Mouse (Mus musculus) embryo, embryonic 11 days (tissue): Measurements from ENCODE around the gene Znrf3.
A peak's percentile ranks its signal among the peaks of the same experiment; 100 is the strongest.

Experiments
- DNase-seq: peaks from one replicate; pipeline ENCODE4 v3.0.0-alpha.2; 2015

The Znrf3 gene

DNA sequence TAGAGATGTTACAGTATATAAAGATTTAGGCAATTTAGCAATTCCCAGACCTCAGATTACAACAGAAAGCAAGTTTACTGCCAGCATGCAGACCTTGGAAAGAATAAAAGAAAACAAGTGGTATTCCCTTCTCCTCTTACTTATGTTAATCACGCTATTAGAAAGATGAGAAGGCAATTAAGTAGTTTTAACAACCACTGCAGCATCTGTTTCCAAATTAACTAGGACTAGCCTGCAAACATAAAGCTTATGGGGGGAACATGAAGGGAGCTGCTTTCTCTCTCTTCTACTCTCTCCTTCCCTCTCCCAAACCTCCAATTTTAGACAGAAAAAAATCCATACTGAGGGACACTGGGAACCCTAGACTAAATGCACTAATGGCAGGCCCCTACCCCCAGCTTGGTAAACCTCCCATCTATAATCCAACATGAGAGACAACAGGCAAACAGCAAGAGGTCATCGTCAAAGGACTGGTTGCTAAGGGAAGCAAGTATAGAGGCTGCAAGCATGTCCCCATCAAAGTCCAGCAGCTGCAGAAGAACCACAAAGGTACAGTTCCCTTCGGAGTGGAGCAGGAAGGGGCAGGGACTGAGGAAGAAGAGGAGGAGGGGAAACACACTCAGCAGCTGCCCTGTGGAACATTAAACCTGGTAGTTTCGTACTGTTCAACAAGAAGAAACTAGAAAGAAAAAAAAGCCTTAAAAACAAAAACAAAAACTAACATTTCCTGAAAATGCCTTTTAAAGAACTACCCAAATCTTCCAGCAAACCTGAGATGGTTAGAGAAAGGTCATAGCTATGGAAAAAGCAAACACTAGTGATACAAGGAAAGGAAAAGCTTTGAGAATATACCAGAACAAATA, 53.4 kb downstream of the Znrf3 start:
- DNase-seq: peak; percentile 61

DNA sequence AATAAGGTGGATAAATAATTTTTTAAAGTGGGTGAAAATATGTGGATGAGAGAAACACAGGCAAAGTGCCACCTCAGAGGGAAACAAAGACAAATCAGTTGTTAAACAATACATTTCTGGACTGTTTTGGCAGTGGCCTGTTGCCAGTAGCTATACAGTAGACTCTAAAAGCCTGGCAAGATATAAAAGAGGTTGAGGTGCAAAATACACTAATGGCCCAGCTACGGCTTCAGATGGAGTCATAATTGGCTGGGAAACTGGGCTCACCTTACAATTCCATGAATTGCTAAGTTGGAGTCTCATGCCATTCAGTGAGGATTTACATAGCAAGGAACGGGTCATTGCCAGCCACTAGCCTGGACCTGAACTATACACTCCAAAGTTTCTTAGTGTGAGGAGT, 62.0 kb downstream of the Znrf3 start:
- DNase-seq: no peak

DNA sequence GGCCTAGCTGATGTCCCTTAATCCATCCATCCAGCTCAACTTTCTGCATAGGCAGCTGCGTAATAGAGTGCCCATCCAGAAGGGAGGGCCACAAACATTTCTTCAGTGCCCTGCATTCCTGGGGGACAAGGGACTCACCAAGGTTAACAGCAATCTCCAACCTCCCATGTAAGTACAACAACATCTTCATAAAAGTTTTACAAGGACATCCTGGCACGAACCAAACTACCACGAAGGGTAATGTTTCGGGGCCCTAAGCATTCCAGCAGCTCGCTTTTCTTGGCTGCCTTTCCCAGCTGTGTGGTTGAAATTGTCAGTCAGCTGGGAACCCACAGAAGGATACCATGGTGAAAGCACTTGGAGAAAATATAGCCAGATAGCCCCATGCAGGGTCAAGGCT, 63.4 kb downstream of the Znrf3 start:
- DNase-seq: no peak

DNA sequence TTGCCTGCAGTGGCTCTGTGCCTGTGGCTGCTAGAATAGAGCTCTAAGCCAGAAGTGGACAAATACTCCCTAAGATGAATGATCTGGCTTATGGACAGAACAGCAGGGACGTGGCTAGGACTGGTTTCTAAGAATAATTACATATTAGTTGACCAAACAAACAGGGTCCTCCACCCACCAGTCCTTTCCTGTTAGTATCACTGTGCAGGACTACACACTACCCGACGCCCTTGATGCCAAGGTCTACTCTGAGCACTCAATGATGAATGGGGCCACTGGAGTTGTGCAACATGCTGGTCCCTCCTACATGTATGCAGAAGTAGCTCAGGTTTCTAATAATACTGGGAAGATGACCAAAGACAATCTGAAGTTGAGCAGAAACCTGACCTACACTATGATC, 64.4 kb downstream of the Znrf3 start:
- DNase-seq: no peak

DNA sequence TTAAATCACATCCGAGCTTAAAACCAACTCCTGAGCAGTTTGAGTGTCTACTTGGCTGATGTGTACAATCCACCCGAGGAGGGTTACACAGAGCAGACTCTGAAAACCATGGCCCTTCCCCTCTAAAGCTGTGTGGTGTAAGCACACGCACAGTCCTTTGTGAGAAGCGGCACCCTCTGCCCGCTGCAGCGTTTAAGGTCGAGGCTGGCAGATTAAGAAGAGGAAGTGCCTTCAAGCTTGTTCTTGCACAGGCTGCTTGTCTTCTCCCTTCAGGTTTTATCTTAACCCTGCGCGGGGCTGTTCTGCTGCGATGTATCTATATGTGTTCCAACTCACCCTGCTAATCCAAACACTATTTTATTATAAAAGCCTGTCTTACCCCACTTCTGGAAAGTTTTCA, 75.5 kb downstream of the Znrf3 start:
- DNase-seq: no peak

DNA sequence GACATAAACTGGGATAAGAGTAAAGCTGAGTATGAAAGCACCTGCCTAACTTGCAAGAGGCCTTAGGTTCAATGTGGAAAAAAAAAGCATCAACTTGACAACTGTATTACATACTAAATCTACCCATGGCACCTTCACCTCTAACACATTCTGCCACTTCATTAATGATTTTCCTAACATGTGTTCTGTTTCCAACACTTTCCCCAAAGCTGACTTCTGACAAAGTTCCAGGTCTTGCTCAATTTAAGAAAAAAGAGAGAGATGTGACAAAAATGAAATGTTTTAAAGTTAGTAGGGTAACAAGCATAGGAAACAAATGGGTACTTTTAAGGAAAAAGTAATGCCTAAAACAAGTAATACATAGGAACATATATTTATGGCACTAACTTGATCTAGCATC, 76.2 kb downstream of the Znrf3 start:
- no peak for DNase-seq

DNA sequence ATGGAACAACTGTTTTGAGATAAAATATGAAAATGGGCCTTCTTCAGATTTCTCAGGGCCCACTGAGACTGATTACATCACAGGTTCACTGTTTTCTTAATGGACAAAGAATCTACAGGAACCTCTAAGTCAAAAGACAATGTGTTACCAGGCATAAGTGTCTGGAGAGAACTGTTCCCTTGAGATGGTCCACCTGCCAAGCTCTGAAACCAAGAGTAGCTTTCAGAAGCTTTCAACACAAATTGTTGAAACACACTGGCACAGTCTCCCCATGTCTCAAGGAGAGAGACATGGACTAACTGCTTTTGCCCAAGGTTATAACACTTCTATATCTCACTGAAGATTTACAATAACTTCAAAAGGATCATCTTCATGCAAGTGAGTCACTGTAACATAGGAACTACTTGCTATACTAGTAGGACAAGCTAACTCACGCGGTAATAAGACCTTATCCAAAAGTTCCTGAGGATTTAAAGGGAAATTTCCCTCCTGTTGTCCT, 89.3 kb downstream of the Znrf3 start:
- no peak for DNase-seq

DNA sequence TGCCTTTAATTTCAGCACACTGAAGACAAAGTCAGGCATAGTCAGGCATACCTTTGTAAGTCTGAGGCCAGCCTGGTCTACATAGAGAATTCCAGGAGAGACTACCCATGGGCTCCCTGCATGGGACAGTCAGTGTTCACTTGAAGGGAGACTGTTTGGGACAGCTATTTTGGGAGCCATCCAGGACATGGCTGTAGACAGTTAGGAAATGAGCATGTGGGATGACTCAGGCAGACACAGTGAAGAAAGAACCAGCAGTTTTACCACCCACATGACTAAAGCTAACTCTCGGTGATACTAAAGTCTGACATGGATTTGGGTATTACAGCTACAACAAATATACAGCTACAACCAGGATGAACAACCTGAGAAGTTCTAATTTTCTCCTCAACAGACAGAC, 89.9 kb downstream of the Znrf3 start:
- DNase-seq: no peak

DNA sequence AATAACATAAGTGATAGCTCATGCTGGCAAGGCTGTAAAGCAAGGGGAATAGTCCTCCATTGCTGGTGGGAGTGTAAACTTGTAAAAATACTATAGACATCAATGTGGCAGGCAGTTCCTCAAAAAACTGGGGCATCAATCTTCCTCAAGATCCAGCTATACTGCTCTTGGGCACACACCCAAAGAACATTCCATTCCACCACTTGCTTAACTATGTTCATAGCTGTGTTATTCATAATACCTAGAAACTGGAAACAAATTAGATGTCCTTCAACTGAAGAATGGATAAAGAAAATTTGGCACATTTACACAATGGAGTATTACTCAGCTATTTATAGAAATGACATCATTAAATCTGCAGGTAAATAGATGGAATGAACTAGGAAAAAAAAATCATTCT, 91.6 kb downstream of the Znrf3 start:
- DNase-seq: no peak

DNA sequence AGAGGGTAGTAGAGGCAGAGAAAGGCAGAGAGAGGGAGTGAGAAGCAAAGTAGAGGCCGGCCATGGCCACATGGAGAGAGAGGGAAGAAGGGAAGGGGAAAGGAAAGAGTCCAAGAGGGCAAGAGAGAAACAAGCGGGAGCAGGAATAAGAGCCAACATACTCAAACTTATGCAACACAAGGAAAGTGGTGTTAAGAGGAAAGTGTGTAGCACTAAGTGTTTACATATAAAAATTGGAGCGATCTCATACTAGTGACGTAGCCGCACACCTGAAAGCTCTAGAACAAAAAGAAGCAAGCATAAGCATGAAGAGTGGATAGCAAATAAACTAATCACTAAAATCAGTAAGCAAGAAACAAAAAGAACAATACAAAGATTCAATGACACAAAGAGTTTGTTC, 95.2 kb downstream of the Znrf3 start:
- DNase-seq: no peak

DNA sequence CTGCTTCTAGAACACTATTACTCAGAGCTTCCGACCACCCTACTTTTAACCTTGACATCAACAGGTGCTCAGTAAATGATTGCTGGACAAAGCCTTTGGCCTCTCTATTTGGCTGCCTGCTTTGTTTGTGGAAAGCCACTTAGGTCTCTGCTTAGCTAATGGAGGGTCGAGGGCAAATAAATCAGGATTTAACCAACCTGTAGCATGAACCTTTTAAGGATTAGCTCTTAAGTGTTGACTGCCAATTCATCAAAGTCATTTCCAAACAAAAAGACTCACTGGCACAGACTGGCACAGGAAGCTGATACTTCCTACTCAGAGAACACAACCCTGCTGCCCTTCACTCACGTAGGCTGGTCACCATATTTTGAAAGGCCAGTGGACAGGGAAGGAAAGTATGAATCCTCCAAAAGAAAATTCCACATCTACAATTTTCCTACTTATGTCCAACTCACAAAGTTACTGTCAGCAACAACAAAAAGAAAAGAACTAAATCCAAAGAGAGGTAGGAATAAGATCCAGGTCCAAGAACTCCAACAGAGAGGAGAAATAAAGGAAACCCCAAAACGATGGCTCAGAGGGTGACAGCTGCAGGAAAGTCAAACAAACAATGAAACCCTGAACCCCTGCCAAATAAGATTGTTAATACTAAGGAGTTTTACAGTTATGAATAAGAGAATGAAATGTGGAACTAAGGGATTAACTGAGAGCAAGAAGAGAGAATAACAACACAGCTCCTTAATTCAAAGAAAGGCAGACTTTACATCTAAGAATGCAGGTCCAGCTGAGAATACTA, 97.6 kb downstream of the Znrf3 start:
- DNase-seq: no peak

DNA sequence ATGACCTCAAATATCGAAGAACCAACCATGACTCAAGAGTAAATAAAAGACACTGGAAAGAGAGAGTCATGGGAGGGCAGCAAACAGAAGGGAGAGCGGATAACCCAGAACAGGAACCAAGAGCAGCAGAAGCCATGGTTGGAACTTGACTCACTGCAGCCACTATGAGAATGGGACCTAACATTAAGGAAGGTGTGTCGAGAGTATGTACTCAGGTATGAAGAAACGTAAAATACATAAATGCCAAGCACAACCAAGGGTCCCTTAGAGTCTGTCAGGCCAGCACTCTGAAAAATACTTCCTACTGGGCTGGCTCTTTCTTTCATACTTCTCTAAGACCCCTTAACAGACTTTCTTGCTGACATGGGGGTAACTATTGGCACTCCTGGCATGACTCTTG, 100.9 kb downstream of the Znrf3 start:
- DNase-seq: no peak

DNA sequence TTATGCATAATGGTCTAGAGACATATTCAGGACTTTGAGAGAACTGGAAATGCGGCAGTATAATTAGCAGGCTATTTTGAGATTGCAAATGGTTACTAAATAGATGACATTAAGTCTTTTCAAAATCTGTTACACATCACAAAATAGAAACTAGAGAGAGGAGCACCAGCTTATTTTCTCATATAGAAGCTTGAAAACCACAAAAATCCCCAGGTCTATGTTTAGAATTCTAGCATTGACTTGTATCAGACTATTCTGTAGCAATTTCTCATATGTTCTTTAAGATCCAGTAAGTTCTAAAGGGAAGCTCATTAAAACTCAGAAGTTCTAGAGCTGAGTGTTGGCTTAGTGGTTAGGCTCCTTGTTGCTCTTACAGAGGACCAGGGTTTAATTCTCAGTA, 104.9 kb downstream of the Znrf3 start:
- no peak for DNase-seq

DNA sequence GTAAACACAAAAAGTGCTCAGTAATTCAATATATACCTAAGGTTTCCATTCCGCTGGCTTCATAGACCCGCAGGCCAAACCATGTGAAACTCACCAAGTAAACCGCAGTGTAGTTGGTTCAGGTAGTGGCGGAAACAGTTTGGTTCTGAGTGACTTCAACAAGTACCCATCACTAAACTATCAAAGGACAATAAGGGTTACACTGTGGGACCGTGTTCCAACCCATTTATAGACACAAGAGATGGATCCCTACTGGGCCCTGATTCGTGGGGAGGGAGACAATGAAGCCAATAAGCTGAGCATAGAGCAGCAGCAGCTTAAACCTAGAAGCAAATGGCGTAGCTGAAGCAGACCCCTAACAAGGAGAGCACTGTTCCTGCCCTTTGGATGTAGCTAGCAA, 107.8 kb downstream of the Znrf3 start:
- no peak for DNase-seq

DNA sequence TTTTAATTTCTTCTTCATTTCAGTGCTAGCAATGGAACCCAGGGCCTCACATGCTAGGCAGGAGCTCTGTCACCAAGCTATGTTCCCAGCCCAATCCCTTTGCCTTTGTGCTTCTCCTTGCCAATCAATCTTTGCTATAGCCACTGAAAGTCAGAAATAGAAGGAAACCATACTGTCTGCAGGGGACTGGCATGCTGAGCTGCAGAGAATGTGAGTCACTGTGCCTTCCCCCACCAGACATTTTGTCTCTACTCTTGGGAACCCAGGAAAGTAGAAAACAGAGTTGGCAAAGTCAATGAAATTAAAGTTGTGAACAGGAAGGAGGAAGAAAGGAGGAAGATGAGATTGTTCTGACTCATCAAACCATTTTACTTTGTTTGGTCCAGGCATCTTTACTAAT, 108.4 kb downstream of the Znrf3 start:
- DNase-seq: no peak

DNA sequence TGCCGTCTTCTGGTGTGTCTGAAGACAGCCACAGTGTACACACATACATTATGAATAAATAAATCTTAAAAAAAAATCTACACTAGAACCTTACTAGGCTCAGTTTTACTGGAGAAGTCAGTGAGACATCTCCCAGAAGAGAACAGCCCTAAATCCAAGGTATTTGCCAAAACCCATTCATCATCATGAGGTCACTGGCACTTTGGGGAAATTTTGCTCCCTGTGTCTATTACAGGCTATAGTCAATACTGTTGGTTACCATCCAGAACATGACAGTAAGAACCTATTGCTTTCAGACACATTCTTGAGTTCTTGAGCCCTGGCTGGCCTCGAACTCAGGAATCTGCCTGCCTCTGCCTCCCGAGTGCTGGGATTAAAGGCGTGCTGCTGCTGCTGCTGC, 113.8 kb downstream of the Znrf3 start:
- DNase-seq: no peak

DNA sequence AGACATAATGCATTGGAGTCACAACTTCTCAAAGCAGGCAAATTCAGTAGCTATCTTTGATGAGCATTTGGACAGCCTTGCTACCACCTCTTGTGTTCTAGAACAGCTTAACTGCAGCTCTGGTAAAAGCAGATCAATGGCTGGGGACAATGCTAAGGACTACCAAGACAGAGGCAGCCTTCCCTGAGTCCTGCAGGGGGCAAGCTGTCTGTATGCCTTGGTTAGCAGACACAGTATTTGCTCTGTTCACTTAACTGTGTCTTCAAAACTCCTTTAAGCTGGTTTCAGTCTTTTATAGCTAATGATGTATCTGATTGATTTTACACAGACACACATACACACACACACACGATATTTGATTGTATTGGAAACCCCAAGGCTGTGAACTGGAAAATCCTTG, 117.0 kb downstream of the Znrf3 start:
- DNase-seq: no peak

DNA sequence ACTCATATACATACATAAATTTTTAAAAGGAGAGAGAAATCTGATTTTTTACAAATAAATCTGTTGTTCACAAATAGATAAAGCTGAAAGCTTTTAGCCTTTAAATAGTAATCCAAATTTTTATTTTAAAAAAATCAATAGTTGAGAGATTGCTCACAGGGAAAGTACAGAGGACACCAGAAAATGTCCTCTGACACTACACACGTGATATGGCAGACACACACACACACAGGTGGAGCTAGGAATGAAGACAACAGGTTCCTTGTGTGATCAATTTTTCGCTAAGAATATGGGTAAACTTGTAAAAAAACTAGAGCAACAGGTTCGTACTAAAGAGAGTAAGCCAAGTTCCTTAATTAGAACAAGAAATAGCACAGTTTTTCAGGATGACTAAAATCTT, 118.4 kb downstream of the Znrf3 start:
- DNase-seq: no peak

DNA sequence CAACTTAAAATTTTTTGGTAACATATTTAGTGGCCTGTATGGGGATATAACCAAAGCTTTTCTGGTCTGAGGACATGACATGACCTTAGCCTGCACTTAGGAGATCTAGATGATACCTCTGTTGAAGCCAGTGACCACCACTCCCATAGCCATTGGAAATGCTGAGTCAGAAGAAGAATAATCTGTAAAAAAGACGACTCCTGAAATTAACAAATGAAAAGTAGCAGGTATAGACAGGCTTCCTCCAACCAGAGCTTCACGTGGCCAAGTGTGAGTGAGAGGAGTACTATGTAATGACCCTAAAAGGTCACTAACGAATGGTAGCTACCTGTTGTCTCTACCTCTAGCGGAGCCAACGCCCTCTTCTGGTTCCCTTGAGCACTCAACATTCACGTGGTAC, 119.4 kb downstream of the Znrf3 start:
- no peak for DNase-seq

DNA sequence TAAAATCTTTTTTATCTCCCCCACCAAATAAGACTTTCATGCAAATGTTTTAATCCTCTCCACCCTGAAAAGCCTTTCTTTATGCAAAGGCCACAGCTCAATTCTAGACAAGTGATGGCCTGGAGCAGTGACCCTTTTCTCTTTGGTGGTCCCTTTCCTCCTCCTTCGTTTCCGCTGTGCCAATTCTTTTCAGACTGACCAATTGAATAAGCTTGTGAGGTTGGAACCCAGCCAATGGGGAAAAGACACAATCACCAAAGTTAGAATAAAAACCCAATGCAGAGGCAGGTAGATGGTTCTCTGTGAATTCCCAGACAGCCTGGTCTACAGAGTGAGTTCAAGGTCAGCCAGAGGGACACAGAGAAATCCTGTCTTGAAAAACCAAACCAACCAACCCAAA, 120.4 kb downstream of the Znrf3 start:
- DNase-seq: peak; percentile 17

DNA sequence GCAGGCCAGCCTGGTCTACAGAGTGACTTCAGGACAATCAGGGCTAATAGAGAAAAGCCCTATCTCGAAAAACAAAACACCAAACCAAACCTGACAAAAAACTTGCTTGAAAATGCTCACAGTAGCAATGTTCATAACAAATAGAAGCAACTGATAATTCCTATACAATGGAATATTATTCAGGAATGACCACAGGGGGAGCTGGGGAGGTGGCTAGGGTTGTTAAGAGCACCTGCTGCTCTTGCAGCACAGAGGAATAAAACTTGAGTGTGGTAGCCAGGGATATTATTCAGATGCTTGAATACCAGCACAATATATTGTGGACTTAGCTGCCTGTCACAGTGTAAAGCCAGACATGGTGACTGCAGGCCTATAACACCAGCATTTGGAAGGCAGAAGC, 123.0 kb downstream of the Znrf3 start:
- DNase-seq: no peak

DNA sequence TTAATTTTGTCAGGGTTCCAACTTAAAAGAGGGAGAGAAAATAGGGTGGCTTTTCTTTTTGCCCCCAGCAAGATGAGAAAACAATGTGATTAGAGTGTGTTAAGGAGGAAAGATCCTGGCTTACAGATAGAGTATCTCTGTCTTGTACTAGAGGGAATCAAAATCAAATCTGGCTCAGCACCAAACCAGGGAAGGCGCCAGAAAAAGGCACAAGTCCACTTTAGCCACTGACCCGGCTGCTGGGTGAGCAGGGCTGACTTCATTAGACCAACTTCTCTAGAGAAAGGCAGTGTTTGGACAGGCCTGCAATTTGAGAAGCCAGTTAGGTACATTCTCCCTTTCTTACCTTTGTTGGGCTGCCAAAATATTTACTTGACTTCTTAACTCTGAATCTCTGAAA, 125.7 kb downstream of the Znrf3 start:
- no peak for DNase-seq

DNA sequence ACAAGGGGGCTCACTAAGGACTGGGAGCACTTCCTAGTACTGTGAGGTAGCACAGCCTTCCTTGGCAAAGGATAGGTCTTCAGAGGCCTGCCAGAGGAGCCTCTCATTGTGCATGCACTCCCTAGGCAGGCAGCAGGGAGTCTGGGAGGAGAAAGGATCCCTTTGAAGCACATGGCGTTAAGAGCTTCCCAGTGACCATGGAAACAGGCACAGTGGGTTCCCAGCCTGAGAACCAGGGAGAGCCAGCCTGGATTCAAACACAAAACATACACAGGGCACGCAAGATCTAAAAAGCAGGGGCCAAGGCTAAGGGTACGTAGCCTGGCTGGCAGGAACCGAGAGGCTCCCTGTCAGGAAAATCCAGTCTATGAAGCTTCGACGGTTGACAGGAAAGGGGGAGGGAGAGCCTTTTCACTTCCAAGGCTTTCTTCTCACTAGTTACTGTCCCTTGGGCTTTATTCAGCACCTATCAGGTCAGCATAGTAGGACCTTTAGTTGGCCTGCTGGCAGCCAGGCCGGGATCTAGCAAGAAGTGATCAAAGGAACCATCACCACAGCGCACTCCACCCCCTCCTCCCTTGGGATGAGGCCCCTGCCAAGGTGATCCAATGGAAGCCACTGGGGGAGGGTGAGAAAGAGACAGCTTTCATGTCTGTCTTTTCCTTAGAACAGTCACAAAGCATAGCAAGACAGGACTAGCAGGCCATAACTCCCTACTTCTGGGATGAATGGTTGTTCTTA, 126.4 kb downstream of the Znrf3 start:
- DNase-seq: peak; percentile 68

DNA sequence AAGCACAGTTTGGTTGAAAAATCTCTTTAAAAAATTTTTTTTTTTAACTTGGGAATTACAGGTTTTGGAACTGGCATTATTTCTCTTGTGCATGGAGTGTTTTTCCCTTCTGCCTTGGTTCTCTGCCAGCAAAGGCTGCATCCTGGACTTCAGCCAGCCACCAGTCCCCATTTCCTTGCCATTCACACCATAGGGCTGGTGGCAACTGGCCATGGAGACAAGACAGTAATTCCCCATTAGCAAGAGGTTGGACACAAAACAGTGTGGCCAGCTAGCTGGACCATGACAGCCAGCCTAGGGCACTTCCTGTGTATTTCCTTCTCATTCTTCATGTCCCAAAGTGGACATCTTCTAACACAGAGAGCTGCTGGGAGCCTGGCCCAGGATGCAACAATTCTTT, 129.9 kb downstream of the Znrf3 start:
- DNase-seq: no peak
